Mouse (Mus musculus): Measurements from ENCODE around the gene Fam53b.

DNA sequence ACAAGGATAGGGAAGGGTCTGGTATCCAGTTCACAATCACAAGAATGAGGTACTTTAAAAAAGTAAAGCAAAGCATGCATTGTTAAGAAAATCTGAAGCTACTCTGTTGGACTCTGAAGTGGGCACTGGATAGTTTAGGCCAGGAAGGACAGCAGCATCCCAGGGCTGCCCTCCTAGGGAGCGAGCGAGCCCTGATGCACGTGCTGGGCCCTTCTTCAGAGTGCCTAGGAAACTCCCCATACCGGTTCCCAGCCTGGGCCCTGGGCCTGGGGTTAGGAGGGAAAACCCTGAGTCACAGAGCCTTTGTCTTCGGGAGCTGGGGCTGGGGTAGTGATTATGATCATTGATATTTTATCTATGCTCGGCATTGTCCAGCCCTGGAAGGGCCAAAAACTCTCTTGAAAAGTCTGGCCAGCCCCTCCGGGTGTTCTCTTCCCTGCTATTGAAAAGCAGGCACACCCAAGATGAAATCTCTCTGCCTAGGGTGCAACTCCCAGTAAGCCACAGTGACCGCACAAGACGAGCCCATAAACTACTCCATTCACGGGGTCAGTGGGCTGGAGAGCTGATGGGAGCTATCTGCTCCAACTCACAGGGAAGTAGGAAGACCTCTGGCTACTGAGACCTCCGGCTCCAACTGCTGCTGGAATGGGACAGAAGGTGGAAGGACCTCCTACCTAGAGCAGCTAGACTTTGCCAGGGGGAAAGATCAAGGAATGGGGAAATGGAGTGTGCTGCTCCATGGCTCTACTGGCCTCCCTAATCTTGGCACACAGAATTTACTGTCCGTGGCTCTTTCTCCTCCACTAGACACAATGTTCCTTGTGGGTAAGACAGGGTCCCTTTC lies 45.0 kb downstream of the Fam53b start:
- TF ChIP-seq CTCF (IDR thresholded peaks at IDR 0.05; ENCODE audit: low read depth) = no peak
- TF ChIP-seq EP300 (IDR thresholded peaks at IDR 0.05; ENCODE audit: low read depth) = no peak

Data from liver, embryonic 14.5 days (tissue).